Mouse (Mus musculus) cerebellum, adult 2 months (tissue): Measurements from ENCODE around the gene Gdpd3.

ENCODE experiments used
- CTCF ChIP-seq: fragments of 200-500 bp; IDR thresholded peaks from 2 replicates; pipeline ENCODE4 v1.5.1; 2011; ENCODE audit warnings: low read depth, mild to moderate bottlenecking, control low read depth, low read length, moderate library complexity, borderline replicate concordance; ENCODE audit not compliant: insufficient read depth
- POLR2A ChIP-seq: fragments of 200-500 bp; IDR thresholded peaks from 2 replicates; pipeline ENCODE4 v1.6.1; 2011; ENCODE audit warnings: low read length, control low read depth, borderline replicate concordance; ENCODE audit not compliant: insufficient read depth

GRCm38 (mm10) chr7:126785056-126785455 is 18.9 kb downstream of the Gdpd3 start:
- no peak for TF ChIP-seq CTCF
- TF ChIP-seq POLR2A: no peak
